Mouse (Mus musculus) C2C12 (cell line): ENCODE results near the gene Phf8. TPM values are rescaled to one million over a fixed set of nuclear protein-coding genes. Genes with fewer than 3 reads are reported as not detected.

Source experiments
- H3K27me3 ChIP-seq: one replicate; pipeline ENCODE4 v1.6.1; 2011; ENCODE audit not compliant: control insufficient read depth, insufficient read depth, insufficient read length
- H3K36me3 ChIP-seq: one replicate; pipeline ENCODE4 v1.6.1; 2011; ENCODE audit not compliant: control insufficient read depth, insufficient read depth
- H3K4me3 ChIP-seq: one replicate; pipeline ENCODE4 v1.5.1; 2011; ENCODE audit warnings: mild to moderate bottlenecking, control low read depth; ENCODE audit not compliant: poor library complexity, insufficient read depth, severe bottlenecking
- H3K79me2 ChIP-seq: one replicate; pipeline ENCODE4 v1.6.1; 2011; ENCODE audit not compliant: control insufficient read depth, insufficient read depth
- H3K79me3 ChIP-seq: one replicate; pipeline ENCODE4 v1.6.1; 2011; ENCODE audit warnings: low read depth, control low read depth
- H3ac ChIP-seq: one replicate; pipeline ENCODE3; 2011; ENCODE audit warnings: low read depth; ENCODE audit not compliant: control insufficient read depth, insufficient read length
- CEBPB ChIP-seq: IDR thresholded peaks from one replicate; pipeline ENCODE4 v1.6.1; 2011; ENCODE audit warnings: low read depth, mild to moderate bottlenecking, control low read depth, moderate library complexity
- CTCF ChIP-seq: IDR thresholded peaks from one replicate; pipeline ENCODE4 v1.5.1; 2011; ENCODE audit not compliant: control insufficient read depth, insufficient read depth, insufficient read length
- FOSL1 ChIP-seq: IDR thresholded peaks from one replicate; pipeline ENCODE4 v1.8.0; 2011; ENCODE audit warnings: mild to moderate bottlenecking, low read length; ENCODE audit not compliant: poor library complexity, insufficient read depth, severe bottlenecking
- MAX ChIP-seq: IDR thresholded peaks from one replicate; pipeline ENCODE4 v1.6.1; 2011; ENCODE audit warnings: mild to moderate bottlenecking, control low read depth
- MYOD1 ChIP-seq: IDR thresholded peaks from one replicate; pipeline ENCODE4 v1.6.1; 2011; ENCODE audit warnings: low read depth; ENCODE audit not compliant: control insufficient read depth, insufficient read length
- MYOG ChIP-seq: IDR thresholded peaks from one replicate; pipeline ENCODE4 v1.6.1; 2011; ENCODE audit not compliant: control insufficient read depth, insufficient read length; ENCODE audit errors: extremely low read depth
- USF1 ChIP-seq: IDR thresholded peaks from one replicate; pipeline ENCODE4 v1.6.1; 2011; ENCODE audit warnings: low read depth, mild to moderate bottlenecking, control low read depth, moderate library complexity
- polyA plus RNA-seq: library from polyadenylated mRNA; unstranded; fragments of >200 nt; fragmentation: generic; extraction: Trizol; gene quantifications from one replicate; pipeline ENCODE4 v1.2.1, GENCODE M21; 2012; ENCODE audit warnings: missing spikeins

The Phf8 gene
- polyA plus RNA-seq, 1 experiment: 4.9 TPM

DNA sequence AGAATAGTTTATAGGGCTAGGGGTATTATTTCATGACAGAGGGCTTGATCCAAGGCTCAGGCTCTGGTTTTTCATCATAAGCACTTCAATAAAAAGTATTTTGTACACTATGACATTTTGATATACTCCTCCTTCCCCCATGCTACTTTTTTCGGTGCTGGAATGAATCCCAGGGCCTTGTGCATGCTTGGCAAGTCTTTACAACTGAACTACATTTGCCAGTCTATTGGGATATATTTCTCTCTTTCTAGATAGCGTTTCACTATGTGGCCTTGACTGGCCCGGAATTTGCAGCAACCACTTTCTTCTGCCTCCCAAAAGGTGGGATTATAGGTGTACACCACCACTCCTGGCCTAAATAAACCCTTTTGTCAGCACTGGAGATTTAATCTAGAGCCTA lies 7.4 kb upstream of the Phf8 start:
- Histone ChIP-seq H3K79me3 (no peaks in the 10 kb centered on the region), H3K36me3 (no peaks in the 10 kb centered on the region), H3K4me3 (no peak overlapping the region), H3K27me3 (no peaks in the 10 kb centered on the region), H3K79me2 (no peaks in the 10 kb centered on the region), H3ac (no peak overlapping the region)
- no peak for TF ChIP-seq FOSL1
- TF ChIP-seq CTCF: no peak
- TF ChIP-seq MYOG: no peak
- TF ChIP-seq MYOD1: no peak
- TF ChIP-seq CEBPB: no peak
- no peak for TF ChIP-seq USF1
- no peak for TF ChIP-seq MAX

DNA sequence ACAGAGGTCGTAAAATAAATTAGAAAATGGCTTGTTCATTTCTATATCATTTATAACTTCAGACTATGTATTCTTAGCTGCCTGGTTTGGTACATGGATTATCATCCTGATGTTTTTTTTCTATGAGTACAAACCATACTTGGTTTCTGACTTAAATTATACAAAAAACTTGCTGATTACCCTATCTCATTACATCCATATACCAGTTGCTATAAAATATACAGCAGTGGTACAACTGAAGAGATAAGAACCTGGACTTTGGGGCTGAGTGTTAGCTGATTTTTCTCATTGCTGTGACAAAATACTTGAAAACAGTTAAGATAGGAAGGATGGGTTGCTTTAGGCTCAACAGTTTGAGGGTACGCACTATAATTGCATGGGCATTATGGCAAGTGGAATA lies 6.8 kb upstream of the Phf8 start:
- no peaks in the 10 kb centered on the region for H3K27me3 ChIP-seq
- H3K79me2 ChIP-seq: no peaks in the 10 kb centered on the region
- TF ChIP-seq CEBPB (no peak), FOSL1 (no peak), MAX (no peak), MYOG (no peak), MYOD1 (no peak), CTCF (no peak), USF1 (no peak)
- no peak overlapping the region for H3ac ChIP-seq
- no peaks in the 10 kb centered on the region for H3K79me3 ChIP-seq
- no peaks in the 10 kb centered on the region for H3K36me3 ChIP-seq
- H3K4me3 ChIP-seq: no peak overlapping the region

DNA sequence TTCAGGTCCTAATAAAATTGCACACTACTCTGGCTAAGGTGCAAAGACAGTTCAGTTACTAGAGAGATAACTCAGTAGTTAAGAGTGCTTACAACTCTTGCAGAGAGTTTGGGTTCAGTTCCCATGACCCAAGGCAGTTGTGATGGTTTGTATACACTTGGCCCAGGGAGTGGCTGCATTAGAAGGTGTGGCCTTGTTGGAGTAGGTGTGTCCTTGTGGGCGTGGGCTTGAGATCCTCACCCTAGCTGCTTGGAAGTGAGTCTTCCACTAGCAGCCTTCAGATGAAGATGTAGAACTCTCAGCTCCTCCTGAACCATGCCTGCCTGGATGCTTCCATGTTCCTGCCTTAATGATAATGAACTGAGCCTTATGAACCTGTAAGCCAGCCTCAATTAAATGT lies 2.3 kb upstream of the Phf8 start:
- Histone ChIP-seq H3K79me3 (no peaks in the 10 kb centered on the region), H3K27me3 (no peaks in the 10 kb centered on the region), H3ac (no peak overlapping the region)

DNA sequence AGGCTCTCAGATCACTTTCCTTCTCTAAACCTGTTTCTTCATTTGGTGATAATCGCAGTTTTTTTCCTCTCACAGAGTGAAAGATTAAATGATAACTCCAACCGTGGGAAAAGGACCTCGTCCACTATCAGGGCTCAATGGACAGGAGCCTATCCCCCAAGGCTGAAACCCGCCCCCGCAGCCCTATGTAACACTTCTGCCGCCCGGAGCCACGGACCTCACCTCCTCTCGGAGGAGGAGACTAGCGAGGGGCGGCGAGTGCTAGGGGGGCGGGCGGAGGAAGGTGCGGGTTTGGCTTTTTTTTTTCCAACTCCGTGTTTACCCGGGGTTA lies 380 bp upstream of the Phf8 start:
- Histone ChIP-seq H3K79me3 (no peaks in the 10 kb centered on the region), H3K36me3 (no peaks in the 10 kb centered on the region), H3K4me3 (peak overlapping the region; percentile 50), H3K79me2 (peaks cover 6% of the 10 kb centered on the region), H3ac (no peak overlapping the region), H3K27me3 (no peaks in the 10 kb centered on the region)
- TF ChIP-seq CEBPB: no peak
- no peak for TF ChIP-seq CTCF
- no peak for TF ChIP-seq MYOD1
- no peak for TF ChIP-seq MAX

More for the DNA sequence above, 2.3 kb upstream of the Phf8 start:
- Histone ChIP-seq H3K4me3 (no peak overlapping the region), H3K79me2 (peaks cover 6% of the 10 kb centered on the region), H3K36me3 (no peaks in the 10 kb centered on the region)
- TF ChIP-seq CEBPB: no peak
- TF ChIP-seq MYOD1: no peak
- TF ChIP-seq MYOG: no peak
- no peak for TF ChIP-seq FOSL1
- TF ChIP-seq USF1: no peak
- no peak for TF ChIP-seq MAX
- TF ChIP-seq CTCF: no peak

DNA sequence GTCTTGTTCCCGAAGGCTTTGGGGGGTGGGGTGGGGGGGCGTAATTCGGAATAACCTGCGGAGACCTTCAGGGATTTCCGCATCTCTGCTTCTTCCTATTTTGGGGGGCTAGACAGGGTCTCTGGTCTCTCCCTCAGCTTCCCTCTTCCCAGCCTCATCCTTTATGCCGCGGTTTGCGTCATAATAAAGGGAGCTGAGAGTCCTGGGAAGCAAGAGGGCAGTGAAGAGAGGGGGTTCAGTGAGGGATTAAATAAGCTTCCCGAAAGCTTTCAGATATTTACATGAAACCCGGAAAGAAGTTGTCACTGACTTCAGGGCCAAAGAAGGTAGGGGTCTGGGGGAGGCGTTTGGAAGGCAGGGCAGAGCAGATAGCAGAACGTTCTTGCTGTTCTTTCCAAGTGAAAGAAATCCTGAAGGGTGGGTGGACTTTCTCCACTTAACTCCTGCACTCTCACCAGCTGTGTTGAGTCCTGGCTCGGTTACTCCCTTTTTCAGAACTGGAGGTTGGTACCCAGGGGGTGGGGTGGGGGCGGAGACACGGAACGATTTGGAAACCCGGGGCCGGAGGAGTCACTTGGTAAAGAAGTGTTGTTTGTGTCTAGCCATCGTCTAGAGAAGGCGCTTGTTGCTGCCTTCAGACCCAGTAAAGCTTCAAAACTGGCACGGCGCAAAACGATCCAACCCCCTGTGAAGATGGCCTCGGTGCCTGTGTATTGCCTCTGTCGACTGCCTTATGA lies 1.5 kb downstream of the Phf8 start:
- Histone ChIP-seq H3K79me2 (peaks cover 6% of the 10 kb centered on the region), H3K27me3 (no peaks in the 10 kb centered on the region), H3K36me3 (no peaks in the 10 kb centered on the region), H3K4me3 (peak overlapping the region; percentile 50), H3K79me3 (no peaks in the 10 kb centered on the region), H3ac (peak overlapping the region; percentile 85)
- no peak for TF ChIP-seq MAX
- TF ChIP-seq USF1: no peak
- no peak for TF ChIP-seq MYOG
- no peak for TF ChIP-seq MYOD1
- no peak for TF ChIP-seq CTCF

DNA sequence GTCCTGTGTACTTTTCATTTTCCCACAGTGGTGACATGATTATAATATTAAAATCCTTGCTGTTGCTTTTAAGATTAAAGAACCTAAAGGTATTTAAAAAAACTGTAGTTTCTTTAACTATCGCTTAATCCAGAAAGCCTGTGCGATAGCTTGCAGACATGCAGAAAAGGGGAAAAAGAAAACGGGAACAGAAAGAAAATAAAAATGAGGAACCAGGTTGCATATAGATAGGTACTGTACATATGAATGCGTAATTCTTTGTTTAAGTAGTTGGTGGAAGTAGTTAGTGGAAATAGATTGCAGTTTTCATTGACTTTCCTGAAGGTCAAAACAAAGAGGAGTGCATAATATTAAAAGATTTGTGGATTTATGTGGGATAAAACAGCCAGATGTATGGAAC lies 32.9 kb downstream of the Phf8 start:
- TF ChIP-seq CTCF (no peak), FOSL1 (no peak), MYOD1 (no peak), MYOG (no peak), CEBPB (no peak), USF1 (no peak), MAX (no peak)
- no peaks in the 10 kb centered on the region for H3K79me2 ChIP-seq

More for the DNA sequence above, 32.9 kb downstream of the Phf8 start:
- Histone ChIP-seq H3K36me3 (no peaks in the 10 kb centered on the region), H3K27me3 (no peaks in the 10 kb centered on the region), H3ac (no peak overlapping the region), H3K79me3 (no peaks in the 10 kb centered on the region), H3K4me3 (no peak overlapping the region)
